Mouse (Mus musculus): Measurements from ENCODE around the gene Cacna1d.

DNA sequence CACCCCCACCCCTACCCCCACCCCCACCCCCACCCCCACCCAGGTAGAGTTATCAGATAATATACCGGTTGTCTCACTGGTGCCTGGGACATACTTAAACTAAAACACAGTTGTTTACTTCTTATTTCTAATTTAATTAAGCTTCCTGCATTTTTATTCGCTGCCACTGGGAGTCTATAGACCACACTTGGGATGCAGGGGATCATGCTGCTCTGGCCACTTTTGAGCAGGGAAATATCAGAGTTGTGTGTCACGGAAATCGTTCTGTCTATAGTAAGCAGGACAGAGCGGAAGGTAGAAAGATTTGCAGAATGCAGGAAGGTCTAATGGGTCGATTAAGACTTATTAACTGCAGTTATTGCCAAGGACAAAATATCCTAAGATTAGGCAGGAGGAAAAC lies 131.3 kb downstream of the Cacna1d start:
- TF ChIP-seq CTCF (IDR thresholded peaks at IDR 0.05; ENCODE audit: low read depth, low read length) (no peak), POLR2AphosphoS5 (IDR thresholded peaks at IDR 0.05; ENCODE audit: insufficient replicate concordance, low read depth, low read length) (no peak), GATA1 (IDR thresholded peaks at IDR 0.05; ENCODE audit: borderline replicate concordance, low read length) (no peak)

Measured in G1E (cell line).